Comparison of ENCODE assay signal across 9 mouse cellular contexts in genomic region chr10:84395885-84396659, GRCm38 (mm10). TPM values are rescaled to one million over a fixed set of nuclear protein-coding genes. Genes with fewer than 3 reads are reported as not detected.
A peak's percentile ranks its signal among the peaks of the same experiment; 100 is the strongest.
DNase-seq lines count a peak whose midpoint lies in the region; ATAC-seq and TF ChIP-seq lines count a peak whose summit lies in the region.
"Had no signal": no experiment of that assay in that cellular context is flagged by ENCODE, and none has a peak within 500 bp of the region (broad histone marks: within the 10 kb centered on the region; RNA-seq: fewer than 3 reads in every experiment).

No protein-coding gene starts in this region.

- peak overlapping the region; percentile 83 for H3K27ac ChIP-seq in layer of hippocampus, adult 2 months
- H3K27ac ChIP-seq: limb, embryonic 13.5 days had no signal

- ATAC-seq in cerebellum, adult (ENCODE audit: insufficient number of reproducible peaks, low FRiP score, low TSS enrichment): peak; percentile 45; the same call in 1 of the 2 replicates
- ATAC-seq in monocyte, adult 5-6 weeks (replicated peaks; ENCODE audit: insufficient number of reproducible peaks, low FRiP score, low TSS enrichment, poor library complexity, severe bottlenecking): no peak

- H3K4me3 ChIP-seq in layer of hippocampus, adult 2 months: no peak overlapping the region
- H3K4me3 ChIP-seq: limb, embryonic 13.5 days had no signal

- TF ChIP-seq CTCF in layer of hippocampus, adult 2 months (conservative IDR thresholded peaks at IDR 0.05): no peak

- DNase-seq in cerebellum, adult 11-12 months: no peak
- DNase-seq in layer of hippocampus, adult 2 months (ENCODE audit: low spot score in 2 of 2): no peak
- DNase-seq in layer of hippocampus, adult 18-20 months (ENCODE audit: low spot score in 2 of 2): no peak
- peak; percentile 83 for DNase-seq in heart, postnatal 4 days
- DNase-seq in lung, postnatal 25 days (ENCODE audit: low spot score): peak; percentile 65
- DNase-seq in liver: no peak

RNA-seq across cellular contexts. Expression of gene Nuak1, which starts 44.3 kb away (rescaled TPM):
- 10 to 100 TPM; 47.9 to 51.4 TPM for total RNA-seq in layer of hippocampus, adult 2 months (2021)
- 10 to 100 TPM; 62.7 to 66.4 TPM for total RNA-seq in layer of hippocampus, adult 18-20 months (2021)
- 10 to 100 TPM; 39.5 to 45.8 TPM for total RNA-seq in heart, postnatal 4 days (2021)
- 0.29 to 0.48 TPM in 2 of 3 replicates, not detected in the other for total RNA-seq in monocyte, adult 5-6 weeks (2017)

Comparison
In these comparisons a context has a peak if more than half of its experiments do, and no peak if none do; other contexts are left out.
1. DNase-seq: peak in heart, postnatal 4 days (single experiment) and lung, postnatal 25 days (single experiment); none in cerebellum, adult 11-12 months (single experiment), layer of hippocampus, adult 2 months (0 of 2), layer of hippocampus, adult 18-20 months (0 of 2) and liver (single experiment).
2. RNA of gene Nuak1, which starts 44.3 kb away (total RNA-seq): 62.7 to 66.4 TPM in layer of hippocampus, adult 18-20 months, 47.9 to 51.4 TPM in layer of hippocampus, adult 2 months and 39.5 to 45.8 TPM in heart, postnatal 4 days; 0.29 to 0.48 TPM in monocyte, adult 5-6 weeks; every median in the first group is over 10 times any median in the second.